Mouse (Mus musculus): ENCODE results near the gene Ccr3. TPM values are rescaled to one million over a fixed set of nuclear protein-coding genes. Genes with fewer than 3 reads are reported as not detected.
A peak's percentile ranks its signal among the peaks of the same experiment; 100 is the strongest.

Gene Ccr3
- total RNA-seq (2015) = 15.1 and 20.7 TPM in 2 replicates
- 22.2 and 28.5 TPM in 2 replicates for total RNA-seq (2017)

DNA sequence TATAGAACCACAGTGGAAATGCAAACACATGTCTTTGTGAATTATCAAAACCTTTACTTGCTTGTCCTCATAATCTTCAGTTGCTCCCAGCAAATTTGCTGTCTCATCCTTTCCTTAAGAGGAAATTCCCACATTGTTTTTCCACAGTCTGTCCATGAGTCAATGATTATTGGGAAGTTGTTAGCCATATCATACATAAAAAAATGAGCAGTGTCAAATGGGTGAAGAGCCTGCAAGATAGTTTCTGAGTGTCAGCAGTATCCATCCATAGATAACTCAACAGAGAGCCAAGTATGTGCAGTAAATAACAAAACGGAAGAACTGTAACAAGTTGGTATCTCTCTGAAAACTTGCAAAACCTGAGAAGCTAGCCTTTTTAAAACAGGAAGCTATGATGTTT is at the start of gene Ccr3:
Gene Ccr3, plus strand, starts transcription at position 301 of the 400 bp plus-strand sequence.
- ATAC-seq (ENCODE audit: poor library complexity, severe bottlenecking) = peak; percentile 47; the same call in 1 of the 2 replicates

DNA sequence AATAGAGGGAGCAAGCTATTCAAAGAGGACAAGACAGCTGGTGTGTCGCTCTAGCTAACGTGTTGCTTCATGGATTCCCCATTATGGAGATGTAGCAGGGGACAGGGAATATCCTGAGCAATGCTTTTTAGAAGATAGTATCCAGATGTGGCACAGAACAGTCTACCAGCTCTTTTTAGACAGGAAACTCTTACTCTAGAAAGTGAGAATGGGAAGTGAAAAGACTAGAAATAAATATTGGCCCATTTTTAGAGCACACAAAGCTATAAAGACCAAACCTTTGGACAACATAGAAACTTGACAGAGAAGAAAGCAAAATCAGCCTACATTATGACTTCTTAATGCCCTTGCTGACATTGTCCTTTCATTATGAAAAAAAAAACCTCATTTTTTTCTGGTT is 46.1 kb upstream of the Ccr3 start:
- ATAC-seq (ENCODE audit: poor library complexity, severe bottlenecking) = no peak

DNA sequence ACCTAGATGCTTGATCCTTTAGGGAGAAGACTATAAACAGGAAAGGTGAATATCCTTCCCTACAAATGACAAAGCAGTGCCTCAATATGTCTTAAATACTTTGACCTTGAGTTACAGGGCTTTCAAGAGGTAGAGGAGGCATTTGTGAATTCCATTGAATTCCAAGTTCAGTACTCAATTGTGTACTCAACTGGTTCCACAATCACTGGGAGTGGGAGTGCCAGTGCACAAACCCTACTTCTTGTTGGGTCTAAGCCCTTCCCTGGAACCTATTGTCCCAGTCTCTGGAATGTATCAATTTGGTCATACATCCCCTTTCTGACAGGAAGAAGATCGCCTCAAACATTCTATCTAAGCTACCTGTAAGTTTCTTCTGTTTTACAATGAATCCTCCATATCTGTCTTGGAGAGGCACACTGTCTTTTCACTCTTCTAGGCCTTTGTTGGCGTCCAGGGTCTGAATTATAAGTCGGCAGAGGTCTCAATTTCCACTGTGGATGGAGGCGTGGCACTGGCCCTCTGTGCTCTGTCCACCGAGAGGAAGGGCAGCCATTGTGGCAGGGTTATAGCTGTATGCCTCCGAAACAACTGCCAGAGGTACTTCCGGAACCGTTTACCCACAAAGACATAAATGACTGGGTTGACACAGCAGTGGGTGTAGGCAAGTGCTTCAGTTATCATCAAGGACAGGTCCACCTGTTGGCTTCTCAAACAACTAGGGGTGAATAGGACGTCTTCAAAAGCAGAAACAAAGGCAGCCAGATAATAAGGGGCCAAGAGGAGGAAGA is 44.7 kb upstream of the Ccr3 start:
- ATAC-seq (ENCODE audit: poor library complexity, severe bottlenecking) = no peak

DNA sequence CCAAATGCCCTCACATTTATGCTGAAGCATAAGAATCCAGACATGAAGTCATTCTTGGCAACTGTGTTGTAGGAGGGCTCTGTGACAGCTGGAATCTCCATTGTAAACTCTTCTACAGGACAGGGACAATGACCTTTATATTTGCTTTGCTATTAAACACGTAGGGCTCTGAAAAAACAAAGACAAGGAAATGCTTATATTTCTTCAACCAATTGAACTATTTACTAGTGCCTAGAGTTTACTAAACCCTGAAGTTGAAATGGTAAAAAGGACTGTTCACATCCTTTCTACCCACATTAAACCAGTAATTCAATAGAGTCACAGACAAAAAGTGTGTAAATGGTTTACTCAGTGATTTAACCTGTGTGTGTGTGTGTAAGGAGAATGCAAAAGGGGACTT is 43.5 kb upstream of the Ccr3 start, which contains the start of gene Ccr1l1:
Gene Ccr1l1, minus strand, starts transcription at position 101 of the 400 bp plus-strand sequence.
- no peak for ATAC-seq (ENCODE audit: poor library complexity, severe bottlenecking)

DNA sequence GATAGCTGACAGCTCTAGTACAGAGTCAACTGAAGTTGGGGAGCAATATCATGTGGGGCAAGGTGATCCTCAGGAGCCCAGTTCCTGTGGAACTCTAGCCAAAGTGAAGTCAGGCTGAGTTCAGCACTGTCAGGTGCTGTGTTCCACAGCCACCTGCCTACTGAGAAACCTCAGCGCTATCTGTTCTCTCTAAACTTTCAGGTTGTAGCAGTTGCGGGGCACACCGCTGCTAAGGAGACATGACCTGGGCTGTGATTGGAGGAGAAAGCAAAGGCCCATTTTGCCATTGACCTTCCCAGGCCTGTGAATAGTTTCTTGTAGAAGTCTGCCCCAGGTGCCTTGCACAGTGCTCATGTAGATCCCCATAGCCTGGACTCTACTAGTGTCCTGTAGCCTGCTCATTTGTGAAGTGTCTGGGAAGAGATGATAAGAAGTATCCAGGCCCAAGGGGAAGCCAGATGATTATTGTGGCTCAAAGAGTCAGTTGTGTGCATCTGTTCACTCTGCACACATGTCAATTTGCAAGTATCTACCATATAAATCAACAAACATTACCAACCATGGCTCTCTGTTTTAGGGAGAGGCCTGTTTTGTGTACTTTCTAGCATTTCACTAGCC is 40.8 kb upstream of the Ccr3 start:
- peak; percentile 31 for ATAC-seq (ENCODE audit: poor library complexity, severe bottlenecking)

DNA sequence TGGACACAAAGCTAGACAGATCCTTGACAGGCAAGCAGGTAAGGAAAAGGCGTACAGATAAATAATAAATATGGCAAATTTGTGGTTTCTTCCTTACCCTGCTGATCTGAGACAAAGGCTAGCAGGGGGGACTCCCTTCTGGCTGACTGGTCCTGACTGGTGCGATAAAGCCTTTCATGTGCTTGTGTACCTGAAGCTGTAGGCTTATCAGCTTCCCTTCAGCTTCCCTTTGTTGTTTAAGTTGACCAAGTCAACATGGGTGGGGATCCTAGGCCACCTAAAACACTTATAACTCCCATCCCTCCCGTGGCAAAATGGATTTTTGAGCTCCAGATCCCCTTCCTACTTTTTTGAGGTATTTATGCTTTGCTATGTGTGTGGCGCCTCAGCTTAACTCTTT is 39.9 kb upstream of the Ccr3 start:
- no peak for ATAC-seq (ENCODE audit: poor library complexity, severe bottlenecking)

DNA sequence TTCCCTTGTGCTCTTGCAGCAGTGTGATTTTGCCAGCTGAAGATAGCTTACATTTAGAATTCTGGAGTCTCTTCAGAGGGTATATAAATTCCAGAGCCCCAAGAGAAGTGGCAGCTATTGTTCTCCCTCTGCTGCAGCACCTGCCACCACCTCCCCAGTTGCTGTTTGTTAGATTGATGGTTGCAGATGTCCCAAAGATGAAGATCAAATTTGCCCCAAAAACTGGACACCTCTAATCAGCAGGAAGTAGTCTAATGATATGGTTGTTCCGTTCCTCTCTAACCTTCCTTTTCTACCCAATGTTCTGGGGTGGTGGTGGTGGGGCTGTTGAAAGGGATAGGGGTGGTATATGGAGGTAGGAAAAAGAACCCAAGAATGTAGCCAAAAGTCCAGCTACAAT is 39.1 kb upstream of the Ccr3 start:
- ATAC-seq (ENCODE audit: poor library complexity, severe bottlenecking) = no peak

DNA sequence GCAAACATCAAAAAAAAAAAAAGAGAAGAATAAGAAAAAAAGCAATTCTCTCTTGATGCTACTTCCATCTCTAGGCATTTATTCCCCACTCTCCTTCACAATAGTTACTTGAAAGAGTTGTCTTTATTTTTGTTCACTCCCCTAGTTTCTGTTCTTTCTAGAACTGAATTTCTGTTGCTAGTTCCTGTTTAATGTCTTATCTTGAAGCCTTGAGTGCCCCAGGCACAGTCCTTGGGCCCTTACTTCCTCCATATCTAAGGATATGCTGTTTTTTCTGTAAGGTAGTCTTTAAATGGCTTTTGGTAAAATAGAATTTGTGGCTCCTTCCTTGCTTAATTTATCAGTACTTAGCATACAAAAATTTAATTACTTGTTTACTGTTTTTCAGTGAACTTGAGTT is 36.8 kb upstream of the Ccr3 start:
- ATAC-seq (ENCODE audit: poor library complexity, severe bottlenecking) = peak; percentile 36

DNA sequence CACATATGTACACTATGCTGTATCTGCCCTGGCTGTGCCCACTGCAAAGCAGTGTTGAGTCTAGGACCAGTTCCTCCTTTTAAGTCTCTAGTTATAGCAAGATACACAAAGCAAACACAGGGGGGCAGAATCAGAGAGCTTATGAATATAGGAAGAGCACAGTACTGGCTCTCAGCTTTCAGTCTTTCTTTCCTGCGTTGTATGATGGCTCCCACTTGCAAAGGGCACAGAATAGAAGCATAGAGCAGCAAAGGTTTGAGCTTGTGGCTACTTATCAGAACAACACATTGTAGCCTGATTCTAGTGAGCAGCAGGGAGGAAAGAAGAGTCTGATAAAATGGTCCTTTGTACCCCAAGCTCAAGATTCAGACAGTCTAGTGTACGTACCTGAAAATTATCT is 35.6 kb upstream of the Ccr3 start:
- ATAC-seq (ENCODE audit: poor library complexity, severe bottlenecking) = peak; percentile 86

DNA sequence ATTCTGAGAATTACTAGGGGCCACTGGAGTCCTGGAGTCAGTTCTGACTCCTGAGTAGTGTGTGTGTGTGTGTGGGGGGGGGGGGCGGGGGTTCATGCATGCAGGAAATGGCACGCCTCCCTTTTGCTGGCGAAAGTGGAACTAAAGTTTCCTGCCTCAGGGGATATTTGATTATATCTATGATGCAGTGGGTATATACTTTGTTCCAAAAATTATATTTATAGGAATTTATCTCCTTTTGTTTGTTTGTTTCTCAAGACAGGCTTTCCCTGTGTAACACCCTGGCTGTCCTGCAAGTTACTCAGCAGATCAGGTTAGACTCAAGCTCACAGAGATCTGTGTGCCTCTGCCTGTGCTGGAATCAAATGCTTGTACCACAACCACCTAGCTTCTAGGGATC is 32.1 kb upstream of the Ccr3 start:
- ATAC-seq (ENCODE audit: poor library complexity, severe bottlenecking) = no peak

DNA sequence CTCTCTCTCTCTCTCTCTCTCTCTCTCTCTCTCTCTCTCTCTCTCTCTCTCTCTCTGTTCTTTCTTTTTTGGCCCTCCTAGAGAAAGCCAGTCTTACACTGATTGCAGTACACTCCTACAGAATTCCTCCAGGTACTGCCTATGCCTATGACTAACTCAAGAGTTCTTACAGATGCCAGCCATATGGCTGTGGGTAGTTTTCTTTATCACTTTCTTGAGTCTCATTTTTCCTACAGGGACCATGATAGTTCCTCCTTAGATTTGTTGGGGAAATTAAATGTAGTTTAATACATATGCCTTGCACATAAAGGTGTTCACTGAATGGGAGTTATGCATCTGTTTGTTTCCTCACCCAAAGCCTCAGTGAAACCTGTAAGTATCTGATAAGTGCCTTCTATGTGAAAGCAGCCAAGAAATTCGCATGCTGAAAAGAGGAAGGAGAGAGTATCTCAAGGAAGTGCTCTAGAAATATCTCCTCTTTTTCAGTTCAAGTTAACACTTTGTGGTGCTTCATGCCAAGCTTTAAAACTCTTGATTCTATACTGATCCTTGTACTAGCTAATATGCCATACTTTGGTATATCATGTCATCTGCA is 30.4 kb upstream of the Ccr3 start:
- peak; percentile 89 for ATAC-seq (ENCODE audit: poor library complexity, severe bottlenecking)

DNA sequence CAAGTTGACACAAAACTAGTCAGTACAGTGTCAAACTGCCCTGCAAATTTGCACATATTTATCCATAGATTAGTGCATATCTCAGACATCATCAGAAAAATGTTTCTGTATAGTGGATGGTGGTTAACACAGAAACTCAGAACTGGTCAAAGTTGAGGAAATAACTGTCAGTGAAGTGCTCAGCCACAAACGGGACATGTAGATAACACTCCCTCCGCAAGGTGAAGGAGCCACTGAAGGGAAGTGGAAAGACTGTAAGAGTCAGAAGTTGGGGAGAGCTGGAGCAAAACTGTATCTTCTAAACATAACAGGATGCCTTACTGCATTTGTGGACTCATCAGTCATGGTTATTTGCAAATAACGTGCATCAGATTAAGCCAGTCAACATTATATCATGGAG is 24.1 kb upstream of the Ccr3 start:
- peak; percentile 62 for ATAC-seq (ENCODE audit: poor library complexity, severe bottlenecking)

DNA sequence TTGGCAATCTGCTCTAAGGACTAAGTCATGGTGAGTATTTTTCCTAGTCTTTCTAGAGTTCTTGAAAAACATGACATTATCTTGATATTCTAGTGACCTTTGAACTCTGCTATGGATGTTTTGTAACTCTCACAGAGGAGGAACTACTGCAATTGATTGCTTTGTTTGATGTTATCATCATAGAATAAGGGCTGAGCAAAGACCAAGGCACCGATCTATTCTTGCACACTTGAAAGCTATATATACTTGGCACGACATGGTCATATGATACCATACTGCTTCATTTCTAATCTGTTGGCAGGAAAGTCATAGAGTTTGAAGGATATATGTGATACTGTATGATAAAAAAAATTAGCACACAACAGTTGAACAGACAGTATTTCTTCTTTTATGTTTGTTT is 22.0 kb upstream of the Ccr3 start:
- ATAC-seq (ENCODE audit: poor library complexity, severe bottlenecking) = peak; percentile 56; the same call in 1 of the 2 replicates

DNA sequence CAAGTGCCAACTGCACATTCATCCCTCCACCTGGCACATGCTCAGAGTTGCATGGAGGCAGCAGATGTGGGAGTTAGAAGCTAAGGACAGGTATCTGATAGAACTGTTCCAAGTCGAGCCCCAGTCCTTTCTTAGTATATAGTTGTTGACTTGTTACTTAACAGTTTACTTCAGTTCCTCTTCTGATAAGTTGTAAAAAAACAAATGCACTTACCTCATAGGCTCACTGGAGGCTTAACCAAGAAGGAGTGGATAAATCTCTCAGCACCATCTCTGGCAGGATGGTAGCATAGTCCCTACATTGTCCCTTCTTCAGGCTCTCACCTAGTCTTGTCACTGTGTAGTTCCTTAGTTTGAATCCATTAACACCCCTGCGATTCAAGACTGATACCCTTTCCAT is 9.1 kb upstream of the Ccr3 start:
- ATAC-seq (ENCODE audit: poor library complexity, severe bottlenecking) = peak; percentile 56

DNA sequence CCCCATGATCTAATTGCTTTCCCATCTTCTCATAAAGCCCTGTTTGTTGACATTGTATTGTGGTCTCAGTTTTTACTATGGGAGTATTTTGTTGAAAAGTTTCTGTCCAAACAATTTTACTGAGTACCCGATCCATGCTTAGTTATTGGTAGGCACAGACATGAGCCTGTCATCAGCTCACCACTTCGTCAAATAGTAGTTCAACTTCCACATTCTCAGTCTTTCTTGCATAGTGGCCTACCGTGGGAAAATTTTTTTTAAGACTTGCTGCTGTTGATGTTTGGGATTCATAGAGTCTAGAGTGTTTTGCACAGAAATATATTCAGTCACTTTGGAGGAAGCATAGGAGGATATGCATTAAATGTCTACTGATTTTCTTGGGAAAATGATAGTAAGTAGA is 8.5 kb upstream of the Ccr3 start:
- peak; percentile 52 for ATAC-seq (ENCODE audit: poor library complexity, severe bottlenecking)

DNA sequence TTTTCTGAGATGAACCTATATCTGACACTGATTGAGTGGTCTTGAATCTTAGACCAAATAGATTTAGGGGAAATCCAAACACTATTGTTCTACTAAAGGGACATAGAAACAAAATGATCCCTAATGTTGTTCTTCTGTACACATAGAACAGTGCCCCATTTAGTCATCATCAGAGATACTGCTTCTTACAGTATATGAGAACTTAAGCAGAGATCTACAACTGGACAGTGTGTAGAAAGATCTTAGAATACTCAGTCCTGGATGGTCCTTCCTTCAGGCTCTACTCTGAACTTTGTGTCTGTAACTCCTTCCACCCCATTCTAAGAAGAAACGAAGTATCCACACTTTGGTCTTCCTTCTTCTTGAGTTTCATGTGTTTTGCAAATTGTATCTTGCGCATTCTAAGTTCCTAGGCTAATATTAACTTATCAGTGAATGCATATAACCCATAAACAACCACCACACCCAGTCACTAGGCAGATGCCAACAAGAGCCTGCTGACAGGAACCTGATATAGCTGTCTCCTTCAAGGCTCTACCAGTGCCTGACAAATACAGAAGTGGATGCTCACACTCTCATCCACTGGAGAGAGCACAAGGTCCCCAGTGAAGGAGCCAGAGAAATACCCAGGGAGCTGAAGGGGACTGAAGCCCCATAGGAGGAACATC is 6.7 kb upstream of the Ccr3 start:
- ATAC-seq (ENCODE audit: poor library complexity, severe bottlenecking) = no peak

DNA sequence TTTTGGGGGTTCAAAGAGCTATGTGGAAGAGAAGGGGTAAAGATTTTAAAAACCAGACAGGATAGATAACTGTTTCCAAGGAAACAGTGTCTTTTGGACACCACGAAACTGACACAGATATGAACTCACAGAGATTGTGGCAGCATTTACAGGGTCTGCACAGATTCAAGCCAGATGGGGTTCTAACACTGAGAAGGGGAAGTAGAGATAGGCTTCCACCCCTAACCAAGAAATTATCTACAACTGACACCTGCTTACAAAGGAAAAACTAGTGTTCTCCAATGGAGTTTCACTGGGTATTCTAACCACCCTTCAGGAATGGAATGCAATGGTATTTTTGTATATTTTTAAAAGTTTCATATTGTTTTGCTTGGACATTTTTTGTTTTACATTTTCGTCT is 5.7 kb upstream of the Ccr3 start:
- no peak for ATAC-seq (ENCODE audit: poor library complexity, severe bottlenecking)

DNA sequence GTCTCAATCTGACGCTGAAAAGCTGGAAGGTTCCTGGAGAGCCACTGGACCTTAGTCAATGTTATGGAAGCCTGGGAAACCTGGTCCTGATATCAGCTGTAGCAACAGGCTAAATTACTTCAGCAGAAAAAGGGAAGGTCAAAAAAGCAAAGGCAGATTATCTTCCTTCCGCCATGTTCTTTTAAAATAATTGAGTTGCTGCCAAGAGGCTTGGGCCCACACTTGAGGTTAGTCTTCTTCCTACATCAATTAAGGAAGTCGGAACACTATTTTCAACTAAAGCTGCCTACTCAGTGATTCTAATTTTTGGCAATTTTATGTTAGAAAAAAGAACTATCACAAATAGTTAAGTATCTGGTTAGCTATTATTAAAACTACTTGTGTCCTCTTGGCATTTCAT is 1.9 kb upstream of the Ccr3 start:
- peak; percentile 78 for ATAC-seq (ENCODE audit: poor library complexity, severe bottlenecking)

DNA sequence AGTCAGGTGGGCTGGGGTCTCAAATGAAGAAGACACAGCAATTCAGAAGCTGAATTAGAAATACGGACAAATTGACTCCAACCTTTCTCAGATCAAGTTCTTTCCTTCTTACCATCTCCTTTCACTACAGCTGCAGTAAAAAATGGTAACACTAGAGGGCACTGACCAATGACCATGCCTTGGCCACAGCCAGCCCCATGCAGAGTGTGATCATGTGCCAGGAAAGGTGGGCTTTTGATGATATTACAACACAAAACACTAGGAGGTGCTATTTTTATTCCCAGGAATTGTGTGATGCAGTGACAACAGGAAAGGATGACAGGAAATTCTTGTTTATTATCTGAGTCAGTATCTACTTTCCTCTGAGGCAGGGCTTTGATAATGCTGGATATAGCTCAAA is 11.6 kb downstream of the Ccr3 start:
- ATAC-seq (ENCODE audit: poor library complexity, severe bottlenecking) = peak; percentile 73

DNA sequence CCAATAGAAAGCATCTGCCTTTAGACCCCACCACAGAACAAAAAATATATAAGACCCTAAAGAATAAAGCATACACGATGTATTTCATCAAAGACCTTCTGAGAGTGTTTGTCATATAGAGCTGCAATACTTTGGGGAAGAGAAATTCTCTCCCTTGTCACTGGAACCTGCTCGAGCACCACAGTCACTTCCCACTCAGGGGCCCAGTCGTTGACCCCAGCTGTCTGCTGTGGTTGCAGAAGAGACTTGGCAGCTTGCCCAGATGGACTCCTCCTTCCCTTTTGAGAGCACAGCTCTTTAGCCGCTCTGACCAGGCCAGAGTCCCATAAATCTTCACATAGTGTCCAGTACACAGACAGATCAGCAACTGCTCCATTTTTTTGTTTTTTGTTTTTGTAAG is 15.9 kb downstream of the Ccr3 start:
- peak; percentile 93 for ATAC-seq (ENCODE audit: poor library complexity, severe bottlenecking)

DNA sequence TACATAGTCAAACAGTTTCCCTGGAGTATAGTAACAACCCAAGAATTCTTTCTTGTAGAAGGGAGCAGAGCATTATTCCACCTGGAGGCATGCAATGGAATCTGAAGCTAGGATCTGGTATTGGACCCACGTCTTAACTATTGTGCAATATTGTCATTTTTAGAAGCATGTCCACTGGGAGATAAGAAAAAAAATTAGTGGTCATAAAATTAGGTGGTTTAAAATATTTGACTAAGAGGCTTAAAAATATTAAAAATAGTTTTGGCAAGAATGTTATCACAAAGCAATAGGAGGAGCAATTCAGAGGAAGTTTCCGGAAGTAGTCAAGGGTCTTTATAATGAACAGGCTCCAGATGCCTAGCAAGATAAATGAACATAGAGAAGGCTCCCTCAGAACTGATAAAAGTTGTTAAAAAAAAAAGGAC is 16.4 kb downstream of the Ccr3 start:
- peak; percentile 15 for ATAC-seq (ENCODE audit: poor library complexity, severe bottlenecking)

Data from megakaryocyte, adult 5-6 weeks (primary cell).